Mouse (Mus musculus): ENCODE measurements around the gene Trib2. TPM values are rescaled to one million over a fixed set of nuclear protein-coding genes. Genes with fewer than 3 reads are reported as not detected.

Gene Trib2
- 60.1 and 61.7 TPM in 2 replicates for polyA plus RNA-seq (2014; fragmentation: Nextera tagmentation; extraction: Ambion mirVana)

- no peaks in the 10 kb centered on the region for H3K27me3 ChIP-seq (ENCODE audit: control insufficient read depth, insufficient read depth, low read length)
- WGBS, result under 1% methylated on average over 50 of the region's 50 CpGs
Observed at GRCm38 (mm10) chr12:15816740-15817178, at the start of gene Trib2. Gene Trib2 (minus strand): TSS chr12:15816922.

GRCm38 (mm10) chr12:15858005-15858404 lies 41.3 kb upstream of the Trib2 start:
- DNase-seq (ENCODE audit: low spot score), result no peak
- Histone ChIP-seq H3K36me3 (replicated peaks; ENCODE audit: control insufficient read depth, insufficient read depth, low read depth, low read length) (no peaks in the 10 kb centered on the region), H3K27ac (replicated peaks; ENCODE audit: low read depth, low read length) (no peak overlapping the region), H3K4me2 (ENCODE audit: low read depth, low read length) (no peak overlapping the region), H3K9ac (replicated peaks; ENCODE audit: low read length) (no peak overlapping the region), H3K27me3 (ENCODE audit: control insufficient read depth, insufficient read depth, low read length) (no peaks in the 10 kb centered on the region), H3K9me3 (replicated peaks; ENCODE audit: control insufficient read depth, low read length) (no peaks in the 10 kb centered on the region), H3K4me3 (ENCODE audit: low read depth, low read length) (no peak overlapping the region), H3K4me1 (ENCODE audit: control insufficient read depth, insufficient read depth, low read length) (no peaks in the 10 kb centered on the region)
- no peak for ATAC-seq (replicated peaks; ENCODE audit: insufficient number of reproducible peaks, low FRiP score, low TSS enrichment, low read depth)
- 90% methylated on average over 4 of the region's 4 CpGs for WGBS

More at GRCm38 (mm10) chr12:15816740-15817178, at the start of gene Trib2:
- DNase-seq (ENCODE audit: low spot score), result peak; percentile 95
- peak; percentile 94 for ATAC-seq (replicated peaks; ENCODE audit: insufficient number of reproducible peaks, low FRiP score, low TSS enrichment, low read depth)
- Histone ChIP-seq H3K4me2 (ENCODE audit: low read depth, low read length) (peak within 1 kb of the TSS; percentile 69), H3K4me3 (ENCODE audit: low read depth, low read length) (peak within 1 kb of the TSS; percentile 59), H3K36me3 (replicated peaks; ENCODE audit: control insufficient read depth, insufficient read depth, low read depth, low read length) (no peaks in the 10 kb centered on the region), H3K9ac (replicated peaks; ENCODE audit: low read length) (peak within 1 kb of the TSS; percentile 84), H3K4me1 (ENCODE audit: control insufficient read depth, insufficient read depth, low read length) (no peaks in the 10 kb centered on the region), H3K9me3 (replicated peaks; ENCODE audit: control insufficient read depth, low read length) (no peaks in the 10 kb centered on the region), H3K27ac (replicated peaks; ENCODE audit: low read depth, low read length) (peak within 1 kb of the TSS; percentile 72)

GRCm38 (mm10) chr12:15855891-15856290 lies 39.2 kb upstream of the Trib2 start:
- H3K4me2 ChIP-seq (ENCODE audit: low read depth, low read length), result no peak overlapping the region
- H3K9me3 ChIP-seq (replicated peaks; ENCODE audit: control insufficient read depth, low read length), result no peaks in the 10 kb centered on the region
- no peaks in the 10 kb centered on the region for H3K36me3 ChIP-seq (replicated peaks; ENCODE audit: control insufficient read depth, insufficient read depth, low read depth, low read length)
- no peak overlapping the region for H3K27ac ChIP-seq (replicated peaks; ENCODE audit: low read depth, low read length)
- H3K4me1 ChIP-seq (ENCODE audit: control insufficient read depth, insufficient read depth, low read length), result no peaks in the 10 kb centered on the region
- no peak overlapping the region for H3K4me3 ChIP-seq (ENCODE audit: low read depth, low read length)
- no peaks in the 10 kb centered on the region for H3K27me3 ChIP-seq (ENCODE audit: control insufficient read depth, insufficient read depth, low read length)
- WGBS, result 79% methylated on average over 5 of the region's 5 CpGs
- ATAC-seq (replicated peaks; ENCODE audit: insufficient number of reproducible peaks, low FRiP score, low TSS enrichment, low read depth) (no peak), DNase-seq (ENCODE audit: low spot score) (no peak)
- no peak overlapping the region for H3K9ac ChIP-seq (replicated peaks; ENCODE audit: low read length)

- no peak for ATAC-seq (replicated peaks; ENCODE audit: insufficient number of reproducible peaks, low FRiP score, low TSS enrichment, low read depth)
- H3K27ac ChIP-seq (replicated peaks; ENCODE audit: low read depth, low read length), result no peak overlapping the region
- H3K4me2 ChIP-seq (ENCODE audit: low read depth, low read length), result no peak overlapping the region
- WGBS, result 50% methylated on average over 4 of the region's 4 CpGs
- no peak overlapping the region for H3K9ac ChIP-seq (replicated peaks; ENCODE audit: low read length)
- H3K4me3 ChIP-seq (ENCODE audit: low read depth, low read length), result no peak overlapping the region
- no peaks in the 10 kb centered on the region for H3K36me3 ChIP-seq (replicated peaks; ENCODE audit: control insufficient read depth, insufficient read depth, low read depth, low read length)
- DNase-seq (ENCODE audit: low spot score), result peak; percentile 5
- H3K9me3 ChIP-seq (replicated peaks; ENCODE audit: control insufficient read depth, low read length), result no peaks in the 10 kb centered on the region
- no peaks in the 10 kb centered on the region for H3K27me3 ChIP-seq (ENCODE audit: control insufficient read depth, insufficient read depth, low read length)
- H3K4me1 ChIP-seq (ENCODE audit: control insufficient read depth, insufficient read depth, low read length), result no peaks in the 10 kb centered on the region
Observed at GRCm38 (mm10) chr12:15852781-15853180, 36.1 kb upstream of the Trib2 start.

GRCm38 (mm10) chr12:15852031-15852430 lies 35.3 kb upstream of the Trib2 start:
- Histone ChIP-seq H3K27ac (replicated peaks; ENCODE audit: low read depth, low read length) (no peak overlapping the region), H3K9ac (replicated peaks; ENCODE audit: low read length) (no peak overlapping the region), H3K4me2 (ENCODE audit: low read depth, low read length) (no peak overlapping the region), H3K36me3 (replicated peaks; ENCODE audit: control insufficient read depth, insufficient read depth, low read depth, low read length) (no peaks in the 10 kb centered on the region), H3K27me3 (ENCODE audit: control insufficient read depth, insufficient read depth, low read length) (no peaks in the 10 kb centered on the region), H3K9me3 (replicated peaks; ENCODE audit: control insufficient read depth, low read length) (no peaks in the 10 kb centered on the region), H3K4me1 (ENCODE audit: control insufficient read depth, insufficient read depth, low read length) (no peaks in the 10 kb centered on the region), H3K4me3 (ENCODE audit: low read depth, low read length) (no peak overlapping the region)
- DNase-seq (ENCODE audit: low spot score), result no peak
- ATAC-seq (replicated peaks; ENCODE audit: insufficient number of reproducible peaks, low FRiP score, low TSS enrichment, low read depth), result no peak
- WGBS, result 86% methylated on average over 4 of the region's 4 CpGs

GRCm38 (mm10) chr12:15850441-15850895 lies 33.7 kb upstream of the Trib2 start:
- no peak overlapping the region for H3K4me2 ChIP-seq (ENCODE audit: low read depth, low read length)
- no peaks in the 10 kb centered on the region for H3K4me1 ChIP-seq (ENCODE audit: control insufficient read depth, insufficient read depth, low read length)
- no peaks in the 10 kb centered on the region for H3K27me3 ChIP-seq (ENCODE audit: control insufficient read depth, insufficient read depth, low read length)
- no peak overlapping the region for H3K27ac ChIP-seq (replicated peaks; ENCODE audit: low read depth, low read length)
- no peaks in the 10 kb centered on the region for H3K36me3 ChIP-seq (replicated peaks; ENCODE audit: control insufficient read depth, insufficient read depth, low read depth, low read length)
- H3K9ac ChIP-seq (replicated peaks; ENCODE audit: low read length), result no peak overlapping the region
- no peak for ATAC-seq (replicated peaks; ENCODE audit: insufficient number of reproducible peaks, low FRiP score, low TSS enrichment, low read depth)
- DNase-seq (ENCODE audit: low spot score), result no peak
- WGBS, result 71% methylated on average over 8 of the region's 8 CpGs
- no peak overlapping the region for H3K4me3 ChIP-seq (ENCODE audit: low read depth, low read length)
- H3K9me3 ChIP-seq (replicated peaks; ENCODE audit: control insufficient read depth, low read length), result no peaks in the 10 kb centered on the region

GRCm38 (mm10) chr12:15849861-15850294 lies 33.2 kb upstream of the Trib2 start:
- no peak for ATAC-seq (replicated peaks; ENCODE audit: insufficient number of reproducible peaks, low FRiP score, low TSS enrichment, low read depth)
- no peak overlapping the region for H3K27ac ChIP-seq (replicated peaks; ENCODE audit: low read depth, low read length)
- DNase-seq (ENCODE audit: low spot score), result no peak
- H3K4me1 ChIP-seq (ENCODE audit: control insufficient read depth, insufficient read depth, low read length), result no peaks in the 10 kb centered on the region
- H3K9me3 ChIP-seq (replicated peaks; ENCODE audit: control insufficient read depth, low read length), result no peaks in the 10 kb centered on the region
- H3K4me2 ChIP-seq (ENCODE audit: low read depth, low read length), result no peak overlapping the region
- H3K36me3 ChIP-seq (replicated peaks; ENCODE audit: control insufficient read depth, insufficient read depth, low read depth, low read length), result no peaks in the 10 kb centered on the region
- H3K27me3 ChIP-seq (ENCODE audit: control insufficient read depth, insufficient read depth, low read length), result no peaks in the 10 kb centered on the region
- H3K9ac ChIP-seq (replicated peaks; ENCODE audit: low read length), result no peak overlapping the region
- no peak overlapping the region for H3K4me3 ChIP-seq (ENCODE audit: low read depth, low read length)
- WGBS, result 64% methylated on average over 3 of the region's 3 CpGs

- Histone ChIP-seq H3K4me1 (ENCODE audit: control insufficient read depth, insufficient read depth, low read length) (no peaks in the 10 kb centered on the region), H3K4me2 (ENCODE audit: low read depth, low read length) (no peak overlapping the region), H3K36me3 (replicated peaks; ENCODE audit: control insufficient read depth, insufficient read depth, low read depth, low read length) (no peaks in the 10 kb centered on the region), H3K9me3 (replicated peaks; ENCODE audit: control insufficient read depth, low read length) (no peaks in the 10 kb centered on the region), H3K27me3 (ENCODE audit: control insufficient read depth, insufficient read depth, low read length) (no peaks in the 10 kb centered on the region), H3K9ac (replicated peaks; ENCODE audit: low read length) (no peak overlapping the region), H3K27ac (replicated peaks; ENCODE audit: low read depth, low read length) (no peak overlapping the region), H3K4me3 (ENCODE audit: low read depth, low read length) (no peak overlapping the region)
- 94% methylated on average over 4 of the region's 4 CpGs for WGBS
- no peak for DNase-seq (ENCODE audit: low spot score)
- ATAC-seq (replicated peaks; ENCODE audit: insufficient number of reproducible peaks, low FRiP score, low TSS enrichment, low read depth), result no peak
Observed at GRCm38 (mm10) chr12:15848391-15848790, 31.7 kb upstream of the Trib2 start.
